Mouse (Mus musculus): ENCODE data around the gene Spdya. TPM values are rescaled to one million over a fixed set of nuclear protein-coding genes. Genes with fewer than 3 reads are reported as not detected.
"Not testable (repeated sequence)": the region's sequence is repeated elsewhere in the genome, so short reads cannot be mapped to it uniquely, and the experiment has no call there.

Gene Spdya
- 1.3 and 1.6 TPM in 2 replicates for polyA plus RNA-seq (2016; fragmentation: Nextera tagmentation; extraction: Ambion mirVana)

DNA sequence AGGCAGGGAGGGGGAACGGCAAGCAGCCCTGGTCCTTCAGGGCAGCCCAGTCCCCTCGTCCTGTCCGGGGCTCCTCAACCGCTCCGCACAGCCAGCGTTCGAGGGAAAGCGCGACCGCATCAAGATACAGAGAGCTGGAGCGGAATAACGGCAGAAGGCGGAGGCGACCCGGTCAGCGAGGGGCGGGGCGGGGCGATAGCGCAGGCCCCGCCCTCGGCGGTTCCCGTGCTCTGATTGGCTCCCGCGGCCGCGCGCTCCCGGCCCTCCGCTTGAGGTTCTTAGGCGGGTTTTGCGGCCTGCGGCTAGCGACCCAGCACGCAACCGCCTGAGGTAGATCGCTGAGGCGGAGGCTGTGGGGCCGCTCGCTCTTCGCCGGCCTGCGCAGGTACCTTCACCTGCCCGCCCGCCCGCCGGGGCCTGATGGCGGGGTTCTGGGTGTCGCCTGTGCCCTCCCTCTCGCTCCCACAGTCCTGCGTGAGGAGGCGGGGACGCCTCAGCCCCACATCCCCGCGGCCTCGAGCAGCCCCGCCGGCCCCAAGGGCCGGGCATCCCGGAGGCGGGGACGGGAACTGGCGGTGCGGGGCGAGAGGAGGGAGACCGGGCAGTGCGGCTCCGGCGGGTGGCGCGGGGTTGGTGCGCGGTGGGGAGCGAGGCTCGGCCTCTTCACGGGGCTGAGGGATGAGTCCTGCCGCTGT lies at the start of gene Spdya:
Spdya (plus strand) TSS at position 305 of the 695 bp plus-strand sequence.
- WGBS: under 1% methylated on average over 62 of the region's 78 CpGs
- Histone ChIP-seq H3K4me1 (0 out of 2 replicates have a peak, but pooled peaks cover 7% of the 10 kb centered on the region), H3K27me3 (peaks cover 17% of the 10 kb centered on the region), H3K27ac (peak within 1 kb of the TSS; percentile 37; the same call in 1 of the 2 replicates), H3K4me2 (replicated peaks) (peak within 1 kb of the TSS; percentile 98), H3K9ac (peak within 1 kb of the TSS; percentile 84), H3K9me3 (no peaks in the 10 kb centered on the region), H3K36me3 (no peaks in the 10 kb centered on the region), H3K4me3 (peak within 1 kb of the TSS; percentile 85)
- ATAC-seq (ENCODE audit: insufficient number of reproducible peaks, insufficient read depth, low FRiP score, low TSS enrichment): peak; percentile 89

DNA sequence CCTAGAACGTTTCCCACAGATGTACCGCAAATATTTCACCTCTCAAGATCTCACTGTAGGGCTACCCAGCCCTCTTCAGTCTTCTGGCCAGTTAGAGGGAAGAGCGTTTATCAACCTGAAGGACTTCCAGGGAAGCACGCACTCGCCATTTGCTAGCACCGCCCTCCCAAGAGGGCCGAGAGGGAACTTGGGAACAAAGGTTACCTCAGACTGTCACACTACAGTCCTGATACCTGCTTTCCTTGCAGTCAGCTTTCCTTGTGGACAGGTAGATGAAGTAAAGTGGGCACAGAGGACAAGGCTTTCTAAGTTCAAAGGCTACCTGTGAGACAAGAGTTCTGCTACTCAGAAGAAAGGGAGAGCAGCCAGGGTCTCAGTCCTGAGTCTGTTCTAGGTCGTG lies 45.0 kb upstream of the Spdya start:
- Histone ChIP-seq H3K4me1 (no peaks in the 10 kb centered on the region), H3K36me3 (peaks cover 69% of the 10 kb centered on the region), H3K4me2 (replicated peaks) (no peak overlapping the region), H3K27ac (no peak overlapping the region), H3K27me3 (no peaks in the 10 kb centered on the region), H3K9ac (no peak overlapping the region), H3K4me3 (no peak overlapping the region), H3K9me3 (no peaks in the 10 kb centered on the region)
- no peak for ATAC-seq (ENCODE audit: insufficient number of reproducible peaks, insufficient read depth, low FRiP score, low TSS enrichment)
- 87% methylated on average over 8 of the region's 8 CpGs for WGBS

DNA sequence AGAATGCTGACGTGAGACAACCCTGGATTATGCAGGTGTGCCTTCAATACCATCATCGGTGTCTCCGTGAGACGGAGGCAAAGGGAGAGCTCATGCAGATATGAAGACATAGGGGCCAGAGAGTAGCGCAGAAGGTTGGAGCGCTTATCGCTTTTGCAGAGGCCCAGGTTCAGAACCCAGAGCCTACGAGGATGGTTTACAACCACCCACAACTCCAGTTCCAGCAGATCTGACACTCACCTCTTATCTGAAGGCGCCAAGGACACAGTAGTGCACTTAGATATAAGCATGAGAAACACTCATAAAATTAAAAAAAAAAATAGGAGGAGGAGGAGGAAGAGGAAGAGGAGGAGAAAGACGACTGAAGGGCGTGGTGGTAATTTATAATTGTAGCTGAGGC lies 41.6 kb upstream of the Spdya start:
- 96% methylated on average over 11 of the region's 11 CpGs for WGBS
- no peak overlapping the region for H3K4me2 ChIP-seq (replicated peaks)
- no peaks in the 10 kb centered on the region for H3K9me3 ChIP-seq
- H3K9ac ChIP-seq: no peak overlapping the region
- no peaks in the 10 kb centered on the region for H3K27me3 ChIP-seq
- no peak overlapping the region for H3K27ac ChIP-seq
- no peak for ATAC-seq (ENCODE audit: insufficient number of reproducible peaks, insufficient read depth, low FRiP score, low TSS enrichment)
- no peak overlapping the region for H3K4me3 ChIP-seq
- H3K4me1 ChIP-seq: no peaks in the 10 kb centered on the region
- peaks cover 58% of the 10 kb centered on the region for H3K36me3 ChIP-seq

DNA sequence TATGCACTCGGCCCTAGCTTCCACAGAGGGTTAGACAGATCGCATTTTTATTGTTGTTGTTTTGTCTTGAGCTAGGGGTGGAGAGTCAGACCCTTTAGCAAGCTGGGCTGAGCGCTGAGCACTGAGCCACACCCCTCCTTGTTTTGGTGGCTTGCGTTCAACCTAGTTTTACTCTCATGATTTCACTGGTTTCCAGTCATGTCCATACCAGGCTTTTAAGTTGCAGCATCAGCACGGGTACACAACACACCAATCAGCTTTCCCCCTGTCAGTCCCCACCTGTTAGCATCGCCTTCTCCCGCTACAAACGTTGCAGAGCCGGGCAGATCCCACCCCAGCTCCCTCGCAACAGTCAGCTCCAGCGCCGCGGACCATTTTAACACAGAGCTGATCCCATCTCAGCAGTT lies 25.6 kb upstream of the Spdya start:
- no peaks in the 10 kb centered on the region for H3K27me3 ChIP-seq
- H3K27ac ChIP-seq: peak overlapping the region; percentile 97
- H3K4me2 ChIP-seq (replicated peaks): peak overlapping the region; percentile 72
- ATAC-seq (ENCODE audit: insufficient number of reproducible peaks, insufficient read depth, low FRiP score, low TSS enrichment): peak; percentile 24
- peak overlapping the region; percentile 70 for H3K9ac ChIP-seq
- peaks cover 12% of the 10 kb centered on the region for H3K4me1 ChIP-seq
- H3K4me3 ChIP-seq: peak overlapping the region; percentile 57
- no peaks in the 10 kb centered on the region for H3K9me3 ChIP-seq
- WGBS: under 1% methylated on average over 13 of the region's 13 CpGs
- H3K36me3 ChIP-seq: peaks cover 8% of the 10 kb centered on the region; the same call in 1 of the 2 replicates

GRCm38 (mm10) chr17:71526711-71527564 lies 24.9 kb upstream of the Spdya start, which contains the start of gene Ndc80:
Gene Ndc80 (minus strand): TSS chr17:71526857.
- ATAC-seq (ENCODE audit: insufficient number of reproducible peaks, insufficient read depth, low FRiP score, low TSS enrichment): peak; percentile 97
- Histone ChIP-seq H3K9ac (peak within 1 kb of the TSS; percentile 70), H3K4me3 (peak within 1 kb of the TSS; percentile 57), H3K9me3 (no peaks in the 10 kb centered on the region), H3K27ac (peak within 1 kb of the TSS; percentile 97), H3K36me3 (peaks cover 8% of the 10 kb centered on the region; the same call in 1 of the 2 replicates), H3K4me2 (replicated peaks) (peak within 1 kb of the TSS; percentile 72), H3K4me1 (peaks cover 12% of the 10 kb centered on the region), H3K27me3 (no peaks in the 10 kb centered on the region)
- under 1% methylated on average over 66 of the region's 66 CpGs for WGBS

GRCm38 (mm10) chr17:71528042-71528441 lies 23.8 kb upstream of the Spdya start:
- Histone ChIP-seq H3K9ac (no peak overlapping the region), H3K4me1 (peaks cover 12% of the 10 kb centered on the region), H3K4me3 (no peak overlapping the region), H3K27me3 (no peaks in the 10 kb centered on the region), H3K27ac (no peak overlapping the region), H3K4me2 (replicated peaks) (no peak overlapping the region), H3K36me3 (peaks cover 2% of the 10 kb centered on the region; the same call in 1 of the 2 replicates), H3K9me3 (no peaks in the 10 kb centered on the region)
- ATAC-seq (ENCODE audit: insufficient number of reproducible peaks, insufficient read depth, low FRiP score, low TSS enrichment): no peak

DNA sequence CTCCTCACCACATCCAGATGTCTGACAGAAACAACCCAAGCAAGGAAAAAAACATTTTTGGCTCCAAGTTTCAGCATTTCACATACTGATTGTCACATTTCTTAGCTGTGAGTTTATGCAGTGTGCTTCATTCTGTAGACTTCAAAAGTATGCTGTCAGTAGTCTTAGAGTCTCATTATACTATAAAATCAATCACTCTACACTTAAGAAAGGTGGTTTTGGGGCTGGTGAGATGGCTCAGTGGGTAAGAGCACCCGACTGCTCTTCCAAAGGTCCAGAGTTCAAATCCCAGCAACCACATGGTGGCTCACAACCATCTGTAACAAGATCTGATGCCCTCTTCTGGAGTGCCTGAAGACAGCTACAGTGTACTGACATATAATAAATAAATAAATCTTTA lies 16.3 kb upstream of the Spdya start:
- H3K27ac ChIP-seq; H3K27me3 ChIP-seq; H3K4me3 ChIP-seq; H3K36me3 ChIP-seq; H3K9me3 ChIP-seq; ATAC-seq (ENCODE audit: insufficient number of reproducible peaks, insufficient read depth, low FRiP score, low TSS enrichment); H3K4me2 ChIP-seq (replicated peaks); H3K4me1 ChIP-seq; H3K9ac ChIP-seq: not testable (repeated sequence)
- WGBS: 69% methylated on average over 1 of the region's 1 CpGs

DNA sequence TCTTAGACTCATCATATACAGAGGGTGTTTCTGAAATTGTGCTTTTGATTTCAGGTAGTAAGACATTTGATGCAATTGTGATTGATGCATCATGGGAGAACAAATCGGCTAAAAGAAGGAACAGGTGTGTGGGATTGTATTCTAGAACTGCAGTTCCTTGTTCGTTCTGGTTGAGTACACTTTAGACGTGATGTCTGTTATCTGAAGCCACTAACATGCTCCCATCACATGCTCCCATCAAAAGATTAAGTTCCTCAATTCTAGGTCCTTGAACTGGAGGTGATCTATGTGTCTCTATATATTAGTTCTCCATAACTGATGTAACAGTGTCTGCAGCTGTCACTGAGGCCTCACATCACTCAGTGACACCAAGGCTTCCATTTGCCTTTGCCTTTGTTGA lies 14.7 kb upstream of the Spdya start:
- no peak overlapping the region for H3K27ac ChIP-seq
- H3K4me1 ChIP-seq: no peaks in the 10 kb centered on the region
- H3K9ac ChIP-seq: no peak overlapping the region
- H3K4me2 ChIP-seq (replicated peaks): no peak overlapping the region
- H3K27me3 ChIP-seq: no peaks in the 10 kb centered on the region
- H3K4me3 ChIP-seq: no peak overlapping the region
- no peaks in the 10 kb centered on the region for H3K9me3 ChIP-seq
- no peaks in the 10 kb centered on the region for H3K36me3 ChIP-seq
- WGBS: 83% methylated on average over 3 of the region's 3 CpGs
- no peak for ATAC-seq (ENCODE audit: insufficient number of reproducible peaks, insufficient read depth, low FRiP score, low TSS enrichment)

DNA sequence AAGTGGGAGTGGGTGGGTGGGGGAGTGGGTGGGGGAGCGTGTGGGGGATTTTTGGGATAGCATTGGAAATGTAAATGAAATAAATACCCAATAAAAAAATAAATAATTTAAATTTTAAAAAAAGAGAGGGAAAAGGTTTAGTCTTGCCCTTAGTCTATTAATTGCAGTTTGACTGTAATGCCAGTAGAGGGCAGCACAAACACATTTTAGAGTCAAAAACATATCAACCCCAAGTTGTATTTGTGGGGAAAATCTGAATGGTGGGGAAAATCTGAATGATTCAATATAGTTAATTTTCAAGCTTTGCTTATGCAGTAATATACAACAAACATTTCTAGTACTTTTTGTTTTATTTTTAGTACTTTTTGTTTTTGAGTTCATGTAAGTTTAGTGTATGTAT lies 3.3 kb upstream of the Spdya start:
- H3K9ac ChIP-seq: no peak overlapping the region
- no peak for ATAC-seq (ENCODE audit: insufficient number of reproducible peaks, insufficient read depth, low FRiP score, low TSS enrichment)
- no peak overlapping the region for H3K27ac ChIP-seq
- H3K36me3 ChIP-seq: no peaks in the 10 kb centered on the region
- WGBS: 10% methylated on average over 1 of the region's 1 CpGs
- H3K4me3 ChIP-seq: no peak overlapping the region
- H3K27me3 ChIP-seq: peaks cover 10% of the 10 kb centered on the region; the same call in 1 of the 2 replicates
- 0 out of 2 replicates have a peak, but pooled peaks cover 7% of the 10 kb centered on the region for H3K4me1 ChIP-seq
- H3K4me2 ChIP-seq (replicated peaks): no peak overlapping the region
- no peaks in the 10 kb centered on the region for H3K9me3 ChIP-seq

DNA sequence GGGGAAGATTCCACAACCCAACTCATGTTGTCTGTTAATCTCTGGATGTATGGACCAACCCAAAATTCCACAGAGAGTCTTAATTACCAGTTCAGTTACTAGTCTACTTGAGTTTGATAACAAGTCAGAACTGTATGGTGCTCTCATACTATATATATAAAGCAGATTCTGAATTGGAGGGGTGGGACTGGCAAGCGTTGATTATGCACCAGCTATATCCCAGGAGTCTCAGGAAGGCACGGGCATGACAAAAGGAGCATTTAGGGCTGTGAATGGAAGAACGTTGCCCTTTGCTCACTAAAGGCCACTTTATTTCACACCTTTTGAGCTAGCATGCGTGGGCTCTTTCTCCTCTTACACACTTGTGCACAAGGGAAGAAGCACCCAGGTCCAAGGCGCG lies 511 bp upstream of the Spdya start:
- peaks cover 17% of the 10 kb centered on the region for H3K27me3 ChIP-seq

GRCm38 (mm10) chr17:71552901-71553300 lies 1.0 kb downstream of the Spdya start:
- Histone ChIP-seq H3K4me1 (0 out of 2 replicates have a peak, but pooled peaks cover 7% of the 10 kb centered on the region), H3K9ac (no peak overlapping the region), H3K27ac (no peak overlapping the region), H3K36me3 (no peaks in the 10 kb centered on the region), H3K9me3 (no peaks in the 10 kb centered on the region), H3K27me3 (peaks cover 17% of the 10 kb centered on the region), H3K4me3 (no peak overlapping the region), H3K4me2 (replicated peaks) (peak overlapping the region; percentile 98)
- 10% methylated on average over 11 of the region's 11 CpGs for WGBS
- no peak for ATAC-seq (ENCODE audit: insufficient number of reproducible peaks, insufficient read depth, low FRiP score, low TSS enrichment)

More for the DNA sequence above, 511 bp upstream of the Spdya start:
- Histone ChIP-seq H3K4me1 (0 out of 2 replicates have a peak, but pooled peaks cover 7% of the 10 kb centered on the region), H3K9ac (peak overlapping the region; percentile 84), H3K4me2 (replicated peaks) (peak overlapping the region; percentile 98), H3K4me3 (peak overlapping the region; percentile 85), H3K9me3 (no peaks in the 10 kb centered on the region), H3K27ac (no peak overlapping the region), H3K36me3 (no peaks in the 10 kb centered on the region)
- ATAC-seq (ENCODE audit: insufficient number of reproducible peaks, insufficient read depth, low FRiP score, low TSS enrichment): no peak
- WGBS: 11% methylated on average over 6 of the region's 6 CpGs
